Mouse (Mus musculus) adipocyte (in vitro differentiated cells): ENCODE measurements at regions not wholly inside any gene's neighbourhood (a gene's known extent, or its start where the extent isn't known, plus 50 kb on each side); places are given as distances from the start of the nearest gene placed in this dataset.

ENCODE experiments used
- DNase-seq: peaks from one replicate; pipeline ENCODE4 v3.0.0-alpha.2; 2016; ENCODE audit warnings: low spot score

DNA sequence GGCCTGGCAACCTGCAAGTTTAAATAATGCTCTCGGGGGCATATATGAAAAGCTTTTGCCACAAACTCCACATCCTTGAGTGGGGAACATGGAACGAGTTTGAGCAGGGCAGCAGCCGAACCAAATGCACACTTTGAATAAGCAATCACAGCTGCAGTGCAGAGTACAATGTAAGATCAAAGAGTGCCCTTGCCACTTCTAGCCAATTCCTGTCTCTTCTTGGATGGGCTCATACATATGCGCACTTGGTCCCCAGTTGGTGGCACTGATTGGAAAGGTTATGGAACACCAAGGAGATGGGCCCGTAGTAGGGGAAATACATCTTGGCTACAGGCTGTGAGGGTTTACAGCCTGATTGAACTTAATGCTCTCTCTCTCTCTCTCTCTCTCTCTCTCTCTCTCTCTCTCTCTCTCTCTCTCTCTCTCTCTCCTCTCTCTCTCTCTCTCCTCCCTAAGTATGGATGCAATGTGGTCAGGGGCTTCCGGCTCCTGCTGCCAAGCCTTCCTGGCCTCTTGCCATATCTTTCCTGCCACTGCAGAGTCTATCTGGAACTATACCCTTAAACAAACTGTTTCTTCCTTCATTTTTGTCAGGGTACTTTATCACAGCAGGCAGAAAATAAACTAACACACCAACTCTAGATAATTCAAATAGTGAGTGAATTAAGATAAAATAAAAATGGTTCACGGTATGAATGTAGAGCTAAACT is 88.6 kb upstream of the Mbnl3 start:
- DNase-seq: no peak

DNA sequence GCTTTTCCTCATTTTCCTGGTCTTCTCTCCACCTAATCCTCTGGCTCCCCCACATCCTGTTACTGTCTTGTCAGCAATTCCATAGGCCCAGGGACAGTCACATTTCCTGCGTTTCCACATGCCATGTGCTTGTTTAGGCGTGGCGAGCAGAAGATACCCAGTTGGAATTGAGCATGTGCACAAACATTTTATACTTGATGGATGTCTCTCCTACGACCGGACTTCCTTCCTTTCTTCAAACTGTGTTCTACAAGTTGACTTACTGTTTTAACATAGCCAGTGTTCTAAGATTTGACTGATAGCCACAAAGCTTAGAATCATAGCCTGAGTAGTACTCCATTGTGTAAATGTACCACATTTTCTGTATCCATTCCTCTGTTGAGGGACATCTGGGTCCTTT is 86.0 kb upstream of the Mbnl3 start:
- DNase-seq: no peak

DNA sequence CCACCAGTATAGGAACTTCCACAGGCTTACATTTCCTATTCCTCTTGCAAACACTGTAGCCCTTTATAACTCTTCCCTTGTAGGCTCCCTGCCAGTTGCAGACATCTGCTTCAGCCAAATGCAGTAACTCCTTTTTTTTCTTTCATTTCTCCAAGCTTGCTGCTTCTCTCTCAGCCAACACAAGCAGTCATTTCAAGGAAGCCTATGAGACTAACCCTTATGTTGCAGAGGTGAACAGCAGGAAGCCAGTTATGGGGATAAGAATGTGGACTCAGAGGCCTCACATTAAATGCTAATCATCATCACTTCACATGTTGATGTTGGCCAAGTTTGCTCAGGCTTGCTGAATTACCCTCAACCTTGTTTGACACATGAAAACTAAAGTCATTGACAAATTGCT is 71.9 kb upstream of the Mbnl3 start:
- DNase-seq: peak; percentile 79

DNA sequence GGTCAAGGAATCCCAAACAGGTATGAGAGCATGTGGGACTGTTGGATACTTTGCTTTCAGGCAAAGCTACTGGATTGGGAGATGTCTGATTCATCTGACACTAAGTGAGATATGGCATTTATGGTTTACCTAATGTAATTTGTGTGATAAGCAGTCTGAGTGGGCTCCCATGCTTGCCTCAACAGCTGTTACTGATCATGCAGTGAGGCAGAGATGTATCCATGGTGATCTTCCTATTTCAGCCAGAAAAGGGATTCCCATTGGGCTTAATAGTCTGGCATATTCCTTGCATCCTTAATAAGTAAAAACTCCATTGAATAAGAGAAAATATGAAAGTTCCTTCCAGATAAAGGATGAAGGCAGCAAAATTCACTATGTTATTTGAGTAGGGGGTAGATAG is 58.4 kb upstream of the Mbnl3 start:
- DNase-seq: no peak
